Mouse (Mus musculus): Measurements from ENCODE around the gene Rasgef1b.
"Not testable (repeated sequence)": the region's sequence is repeated elsewhere in the genome, so short reads cannot be mapped to it uniquely, and the experiment has no call there.

Gene Rasgef1b

DNA sequence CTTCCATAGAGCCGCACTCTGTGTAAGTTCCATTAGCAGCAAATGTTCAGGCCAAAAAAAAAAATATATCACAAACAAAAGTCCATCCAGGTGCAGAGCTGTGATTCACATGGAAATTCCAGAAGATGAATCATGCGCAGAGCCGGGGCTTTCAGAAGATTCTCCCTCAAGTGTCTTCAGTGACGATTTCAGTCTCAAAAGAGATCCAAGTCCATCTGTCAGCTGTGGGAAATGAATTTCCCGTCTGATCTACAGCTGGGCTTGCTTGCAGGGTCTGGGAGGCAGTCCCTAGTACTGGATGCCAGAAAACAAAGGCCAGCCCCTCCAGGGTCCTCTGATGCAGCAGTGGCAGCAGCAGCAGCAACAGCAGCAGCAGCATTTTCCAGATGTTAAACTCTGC, 510.5 kb downstream of the Rasgef1b start:
- DNase-seq (ENCODE audit: low read depth, low spot score) = no peak

- not testable (repeated sequence) for DNase-seq (ENCODE audit: low read depth, low spot score)
Measured at GRCm38 (mm10) chr5:99216588-99217152, 512.2 kb downstream of the Rasgef1b start.

GRCm38 (mm10) chr5:99215207-99216157, 513.4 kb downstream of the Rasgef1b start:
- no peak for DNase-seq (ENCODE audit: low read depth, low spot score)

GRCm38 (mm10) chr5:99214400-99214799, 514.5 kb downstream of the Rasgef1b start:
- no peak for DNase-seq (ENCODE audit: low read depth, low spot score)

DNA sequence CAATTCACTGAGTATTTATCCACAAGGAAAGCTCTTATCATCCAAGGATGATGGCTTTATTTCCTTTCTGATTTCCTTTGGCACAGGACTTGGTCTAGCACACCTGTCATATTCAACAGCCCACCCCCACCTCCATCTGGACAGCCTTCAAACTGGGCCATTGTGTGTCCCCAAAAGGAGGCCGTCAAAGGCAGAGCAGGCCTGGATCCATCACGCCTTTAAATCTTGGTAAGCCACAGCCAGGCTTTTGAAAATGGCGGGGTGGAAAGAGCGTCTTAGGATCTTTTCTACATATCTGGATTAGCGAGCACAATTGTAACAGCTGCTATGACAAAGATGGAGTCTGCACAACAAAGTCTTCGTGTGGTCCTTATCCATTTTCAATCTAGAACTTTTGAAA, 515.7 kb downstream of the Rasgef1b start:
- DNase-seq (ENCODE audit: low read depth, low spot score) = no peak

DNA sequence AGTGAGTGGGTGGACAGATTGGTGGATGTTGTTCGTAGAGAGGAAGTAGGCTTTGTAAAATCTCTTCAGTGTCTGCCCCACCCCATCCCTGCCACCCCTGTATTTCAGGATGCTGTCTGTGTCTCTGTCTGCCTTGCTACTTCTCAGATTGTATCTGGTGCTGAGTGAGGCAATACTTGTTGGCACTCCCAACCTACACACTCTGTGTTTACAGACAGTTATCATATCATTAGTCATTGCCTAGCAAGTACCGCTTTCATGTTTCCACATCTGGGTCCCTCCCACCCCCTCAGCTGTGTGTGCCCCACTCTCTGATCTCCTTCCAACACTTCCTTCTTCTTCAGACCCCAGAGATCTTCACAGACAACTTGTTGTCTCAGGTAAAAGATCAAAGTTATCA, 525.4 kb downstream of the Rasgef1b start:
- no peak for DNase-seq (ENCODE audit: low read depth, low spot score)

- peak; percentile 66 for DNase-seq (ENCODE audit: low read depth, low spot score)
Measured at GRCm38 (mm10) chr5:99202074-99202837, 526.6 kb downstream of the Rasgef1b start.

DNA sequence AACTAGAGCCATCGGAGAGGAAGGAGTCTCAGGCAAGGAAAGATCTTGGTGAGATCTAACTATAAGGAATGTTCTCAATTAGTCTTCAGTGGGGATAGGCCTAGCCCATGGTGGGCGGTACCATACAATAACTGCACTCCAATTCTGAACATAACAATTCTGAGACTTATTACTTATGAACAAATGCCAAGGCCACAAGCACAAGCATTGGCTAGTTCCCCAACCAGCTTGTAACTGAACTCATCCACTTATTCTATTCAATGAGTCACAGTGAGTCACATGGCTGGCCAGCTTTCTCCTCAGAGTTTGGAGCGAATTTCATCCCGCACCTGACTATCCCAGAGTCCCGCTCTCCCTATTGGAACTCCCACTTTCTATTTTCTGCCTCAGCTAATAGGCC, 533.4 kb downstream of the Rasgef1b start:
- DNase-seq (ENCODE audit: low read depth, low spot score) = no peak

GRCm38 (mm10) chr5:99190941-99191800, 537.7 kb downstream of the Rasgef1b start:
- DNase-seq (ENCODE audit: low read depth, low spot score) = no peak

DNA sequence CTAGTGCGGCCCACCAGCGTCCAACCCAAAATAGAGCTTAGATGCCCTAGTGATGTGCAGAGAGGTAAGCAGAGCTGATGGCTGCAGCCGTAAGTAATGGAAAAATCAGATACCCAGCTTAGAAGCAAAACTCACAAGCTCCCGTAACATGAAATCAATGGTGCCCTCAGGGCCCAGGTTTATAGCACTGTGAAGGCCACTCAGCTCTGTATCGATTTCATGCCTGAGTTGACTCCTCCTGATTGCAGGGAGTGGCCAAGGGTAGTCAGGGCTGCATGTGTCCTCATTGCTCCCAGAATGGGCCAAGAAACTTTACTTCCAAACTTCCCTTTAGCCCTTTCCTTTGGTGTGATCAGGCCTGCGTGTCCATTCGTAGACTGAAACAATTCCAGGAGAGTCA, 545.2 kb downstream of the Rasgef1b start:
- no peak for DNase-seq (ENCODE audit: low read depth, low spot score)

- no peak for DNase-seq (ENCODE audit: low read depth, low spot score)
Measured at GRCm38 (mm10) chr5:99174608-99175385, 554.1 kb downstream of the Rasgef1b start.

- no peak for DNase-seq (ENCODE audit: low read depth, low spot score)
Measured at GRCm38 (mm10) chr5:99169836-99170235, 559.0 kb downstream of the Rasgef1b start.

GRCm38 (mm10) chr5:99167767-99168166, 561.1 kb downstream of the Rasgef1b start:
- DNase-seq (ENCODE audit: low read depth, low spot score) = no peak
